Mouse (Mus musculus) lung, postnatal 25 days (tissue): ENCODE data around the gene Cpn2.

Experiments used
- DNase-seq: peaks from one replicate; pipeline ENCODE4 v3.0.0; 2022; ENCODE audit warnings: low spot score

The Cpn2 gene

DNA sequence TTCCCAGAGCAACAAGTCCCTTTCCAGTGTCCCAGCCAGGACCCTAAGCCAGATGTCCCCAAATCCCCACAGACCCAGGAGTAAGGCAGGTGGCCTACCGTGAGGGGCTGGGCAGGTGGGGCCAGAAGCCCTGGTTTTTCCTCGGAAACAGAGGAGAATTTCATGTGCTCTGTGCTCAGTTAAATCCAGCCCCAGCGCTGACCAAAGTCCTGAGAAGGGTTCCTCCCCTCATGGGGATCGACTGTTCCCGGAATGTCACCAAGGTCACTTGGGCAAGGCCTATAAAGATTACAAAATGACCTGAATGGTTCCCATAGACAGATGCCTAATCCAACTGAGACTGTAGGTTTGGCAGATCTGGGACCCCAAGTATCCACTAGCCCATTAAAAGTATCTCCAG lies at the start of gene Cpn2:
Cpn2 (minus strand) TSS at position 141 of the 400 bp plus-strand sequence.
- no peak for DNase-seq

DNA sequence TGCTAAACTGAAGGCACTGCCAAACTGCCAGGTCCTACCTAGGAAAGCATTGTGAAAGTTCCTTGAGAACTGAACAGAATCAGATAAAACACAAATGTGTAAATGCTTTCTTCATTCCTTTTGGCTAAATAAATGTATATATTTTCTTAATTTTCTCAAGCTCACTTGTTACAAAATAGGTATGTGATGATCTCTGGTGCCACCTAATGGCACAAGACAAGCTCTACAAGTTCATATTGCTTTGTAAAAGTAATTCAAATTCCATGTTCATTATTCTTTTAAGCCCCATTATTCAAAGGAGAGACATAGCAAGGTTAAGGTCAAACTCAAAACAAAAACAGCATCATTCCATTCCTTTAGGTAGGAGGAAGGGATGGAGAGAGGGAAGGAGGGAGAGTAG lies 46.9 kb upstream of the Cpn2 start:
- no peak for DNase-seq

- no peak for DNase-seq
These were observed 43.3 kb upstream of the Cpn2 start, which contains the start of gene Gp5 for GRCm38 (mm10) chr16:30310647-30311046. Gp5 (minus strand) TSS chr16:30310779.

- DNase-seq = no peak
These were observed 42.8 kb upstream of the Cpn2 start for GRCm38 (mm10) chr16:30310171-30310515.

GRCm38 (mm10) chr16:30309395-30310170 lies 42.3 kb upstream of the Cpn2 start:
- DNase-seq = no peak

DNA sequence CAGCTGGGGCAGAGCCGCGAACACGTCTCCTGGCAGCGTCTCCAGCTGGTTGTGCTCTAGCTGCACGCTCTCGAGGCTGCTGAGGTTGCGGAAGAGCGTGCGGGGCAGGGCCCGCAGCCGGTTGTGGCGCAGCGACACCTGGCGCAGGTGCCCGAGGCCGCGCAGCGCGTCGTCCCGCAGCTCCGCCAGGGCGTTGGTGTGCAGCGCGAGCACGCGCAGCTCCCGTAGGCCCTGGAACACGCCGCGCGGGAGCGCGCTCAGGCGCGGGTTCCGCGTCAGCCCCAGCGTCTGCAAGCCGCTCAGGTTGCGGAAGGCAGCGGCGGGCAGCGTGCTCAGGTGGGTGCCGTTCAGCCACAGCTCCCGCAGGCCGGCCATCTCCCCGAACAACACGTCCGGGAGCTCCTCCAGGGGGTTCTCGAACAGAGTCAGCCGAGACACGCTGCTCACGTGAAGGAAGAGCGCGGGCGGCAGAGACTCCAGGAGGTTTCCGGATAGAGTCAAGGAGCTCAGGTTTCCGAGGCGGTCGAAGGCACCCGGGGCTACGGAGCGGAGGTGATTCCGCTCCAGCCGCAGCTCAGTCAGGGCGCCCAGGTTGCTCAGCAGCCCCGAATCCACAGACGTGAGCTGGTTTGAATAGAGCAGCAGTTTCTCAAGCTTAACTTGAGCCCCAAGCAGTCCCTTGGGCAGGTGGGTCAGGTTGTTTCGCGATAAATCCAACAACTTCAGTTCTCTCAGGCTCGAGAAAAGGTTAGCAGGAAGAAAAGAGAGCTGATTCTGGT lies 41.5 kb upstream of the Cpn2 start:
- DNase-seq = peak; percentile 8

DNA sequence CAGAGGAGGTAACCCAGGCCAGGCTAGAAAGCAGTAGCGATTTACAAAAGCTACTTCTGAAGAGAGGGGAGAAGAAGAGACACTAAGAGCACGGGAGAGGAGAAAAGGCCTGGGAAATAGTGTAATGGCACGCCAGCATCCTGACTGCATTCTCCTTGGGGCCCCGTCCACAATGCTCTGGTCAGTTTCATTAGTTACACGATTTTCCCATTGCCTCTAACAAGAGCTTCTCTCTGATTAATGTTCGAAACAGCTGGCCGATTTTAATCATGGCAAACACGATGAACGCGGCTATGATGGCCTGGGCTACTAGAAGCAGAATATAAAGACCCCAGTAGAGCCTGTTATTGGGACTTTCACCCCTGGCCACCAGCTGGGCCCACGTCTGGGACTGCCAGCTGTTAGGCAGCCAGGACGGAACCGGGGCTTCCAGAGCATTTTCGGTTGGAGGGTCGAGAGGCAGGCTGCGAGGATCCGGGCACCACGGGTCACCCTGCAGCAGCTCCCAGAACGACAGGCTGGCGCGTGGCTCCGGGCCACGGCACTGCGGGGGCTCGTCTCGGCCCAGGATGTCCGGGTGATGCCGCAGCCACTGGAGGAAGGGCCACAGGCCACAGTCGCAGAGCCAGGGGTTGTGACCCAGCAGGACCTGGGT lies 40.8 kb upstream of the Cpn2 start:
- DNase-seq = peak; percentile 2

DNA sequence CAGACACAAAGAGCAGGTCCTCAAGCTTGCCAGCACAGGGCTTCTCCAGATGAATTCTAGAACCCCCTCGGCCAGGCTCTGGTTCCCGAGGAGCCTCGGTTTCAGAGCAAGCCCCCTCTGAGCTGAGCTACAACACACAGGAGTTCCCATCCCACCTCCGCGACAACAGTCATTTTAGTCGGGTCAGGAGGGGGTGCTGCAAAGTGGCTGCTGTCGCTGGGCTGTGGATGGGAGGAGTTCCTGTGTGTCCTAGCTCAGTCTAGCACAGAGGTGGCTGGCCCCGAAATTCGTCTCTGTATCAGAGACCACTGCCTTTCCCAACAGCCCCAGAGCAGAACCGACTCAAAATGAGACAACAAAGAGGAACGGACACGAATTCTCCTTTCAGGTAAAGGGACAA lies 40.0 kb upstream of the Cpn2 start:
- no peak for DNase-seq

DNA sequence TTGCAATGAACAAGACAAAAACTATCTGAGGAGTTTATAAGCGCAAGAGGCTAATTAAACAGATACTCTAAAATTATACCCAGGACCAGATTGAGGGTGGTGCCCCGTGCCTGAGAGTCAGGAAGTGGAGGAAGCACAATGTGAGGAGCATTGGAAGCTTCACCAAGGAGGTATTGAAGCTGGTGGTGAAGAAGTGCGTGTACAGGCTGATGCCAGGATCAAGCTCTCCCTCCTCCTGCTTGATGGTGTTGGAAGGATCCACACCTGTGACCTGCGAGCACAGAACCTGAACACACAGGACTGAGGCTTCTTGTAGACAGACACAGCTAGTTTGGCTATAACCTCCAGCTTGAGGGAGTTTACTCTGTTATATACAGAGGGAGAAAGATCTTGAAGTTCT lies 38.8 kb upstream of the Cpn2 start:
- DNase-seq = no peak

- peak; percentile 42 for DNase-seq
These were observed 36.9 kb upstream of the Cpn2 start for GRCm38 (mm10) chr16:30304236-30304635.

GRCm38 (mm10) chr16:30303411-30303810 lies 36.1 kb upstream of the Cpn2 start:
- DNase-seq = no peak

DNA sequence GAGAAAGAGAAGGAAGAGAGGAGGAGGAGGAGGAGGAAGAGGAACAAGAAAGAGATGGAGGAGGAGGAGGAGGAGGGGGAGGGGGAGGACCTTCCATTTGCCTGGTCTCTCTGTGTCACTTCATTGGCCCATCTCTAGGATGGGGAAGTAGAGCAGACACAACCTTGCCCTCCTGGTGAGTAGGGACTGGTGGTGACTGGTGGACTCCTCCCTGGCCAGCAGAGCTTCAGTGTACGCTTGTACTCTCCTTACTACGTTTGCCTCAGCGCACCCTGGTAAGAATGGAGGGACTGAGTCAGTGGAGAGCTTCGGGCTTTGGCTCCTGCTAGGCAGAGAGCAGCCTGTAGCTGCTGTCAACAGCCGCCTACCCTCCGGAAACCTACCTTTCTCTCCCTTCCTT lies 35.4 kb upstream of the Cpn2 start:
- DNase-seq = no peak

DNA sequence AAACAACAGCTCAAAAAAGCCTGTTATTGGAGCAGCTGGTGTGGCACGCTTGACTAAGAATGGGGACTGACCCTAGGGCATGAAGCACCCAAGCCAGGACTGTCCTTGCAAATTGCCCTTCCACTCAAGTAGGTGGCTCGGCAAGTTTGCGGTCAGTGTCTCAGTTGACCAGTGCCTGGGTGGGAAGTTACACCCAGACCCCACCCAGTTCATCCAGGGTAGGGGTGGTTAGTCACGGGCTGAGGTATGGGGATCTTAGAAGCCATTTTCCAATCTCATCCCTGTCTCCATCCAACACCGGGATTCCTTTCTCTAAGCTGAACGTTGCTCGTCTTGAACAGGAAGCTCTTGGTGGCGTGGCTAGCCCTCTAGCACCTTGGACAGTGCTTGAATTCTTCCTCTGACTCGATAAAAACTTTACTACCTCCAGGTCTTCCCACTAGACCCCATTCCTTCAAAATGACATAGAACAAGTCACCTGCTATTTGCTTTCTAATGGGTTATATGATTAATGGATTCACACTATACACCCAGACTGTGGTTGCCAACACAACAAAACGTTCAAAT lies 32.5 kb upstream of the Cpn2 start:
- no peak for DNase-seq

DNA sequence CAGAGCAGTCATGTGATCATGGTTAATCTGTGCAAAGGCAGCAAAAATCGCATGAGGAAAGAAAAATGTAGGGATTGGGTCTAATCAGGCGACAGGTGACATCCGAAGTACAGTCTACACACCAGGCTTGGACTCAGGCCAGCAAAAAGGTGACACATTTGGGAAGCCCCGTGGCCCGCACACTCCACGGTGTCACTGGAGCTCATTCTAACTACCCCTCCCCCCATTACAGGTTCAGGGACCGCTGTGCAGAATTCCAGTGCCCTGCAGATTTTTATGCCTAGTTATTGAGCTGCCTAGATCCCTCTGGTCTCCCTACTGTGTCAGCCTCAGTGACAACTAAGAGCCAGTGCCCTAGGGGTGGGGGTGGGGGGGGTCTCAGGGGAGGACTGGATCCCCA lies 30.2 kb upstream of the Cpn2 start:
- no peak for DNase-seq

DNA sequence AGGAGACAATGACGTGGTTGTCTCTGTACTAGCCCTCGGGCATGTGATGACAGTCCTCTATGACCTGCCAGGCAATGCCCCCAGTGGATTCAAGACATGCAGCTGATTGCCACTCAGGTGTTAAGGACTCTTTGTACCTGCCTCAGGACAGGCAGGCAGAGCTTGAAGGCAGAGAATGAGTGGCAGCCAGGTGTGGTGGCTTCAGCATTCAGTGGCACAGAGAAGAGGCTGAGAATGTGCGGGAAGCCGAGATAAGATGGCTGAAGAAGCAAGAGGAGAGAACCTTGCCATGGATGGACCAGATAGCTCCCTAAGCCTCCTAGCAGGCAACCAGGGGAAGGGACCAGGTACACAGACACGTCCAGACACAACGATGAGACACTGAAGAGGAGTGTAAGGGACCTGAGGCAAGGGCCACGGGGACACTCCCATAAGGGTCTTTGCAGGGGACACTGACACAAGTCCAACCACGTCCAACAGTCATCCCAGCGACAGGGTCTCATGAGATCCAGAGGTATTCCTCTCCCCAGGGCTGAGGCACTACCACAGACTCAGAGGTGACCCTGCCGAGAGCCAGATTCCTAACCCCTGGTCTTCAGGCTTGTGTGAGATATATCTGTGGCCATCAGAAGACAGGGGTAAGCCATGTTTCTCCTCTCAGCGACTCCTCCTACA lies 29.4 kb upstream of the Cpn2 start:
- DNase-seq = no peak

DNA sequence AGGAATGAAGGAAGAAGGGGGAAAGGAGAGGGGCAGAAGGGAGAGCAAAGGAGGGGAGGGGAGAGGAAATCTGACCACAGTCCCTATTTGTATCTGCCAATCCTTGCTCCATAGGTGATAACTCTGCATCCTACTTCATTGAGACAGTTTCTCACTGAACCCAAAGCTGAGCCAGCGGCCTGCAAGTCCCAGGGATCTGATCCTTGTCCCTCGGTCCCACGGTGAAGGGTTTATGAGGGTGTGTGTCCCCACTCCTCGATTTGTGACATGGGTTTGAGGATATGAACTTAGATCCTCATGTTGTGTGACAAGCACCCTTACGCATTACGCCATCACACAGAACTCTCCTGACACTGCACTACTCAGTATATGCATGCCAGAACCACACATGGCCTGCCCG lies 27.8 kb upstream of the Cpn2 start:
- no peak for DNase-seq

- DNase-seq = no peak
These were observed 23.1 kb upstream of the Cpn2 start for GRCm38 (mm10) chr16:30290436-30290835.

GRCm38 (mm10) chr16:30285701-30286100 lies 18.4 kb upstream of the Cpn2 start:
- no peak for DNase-seq

DNA sequence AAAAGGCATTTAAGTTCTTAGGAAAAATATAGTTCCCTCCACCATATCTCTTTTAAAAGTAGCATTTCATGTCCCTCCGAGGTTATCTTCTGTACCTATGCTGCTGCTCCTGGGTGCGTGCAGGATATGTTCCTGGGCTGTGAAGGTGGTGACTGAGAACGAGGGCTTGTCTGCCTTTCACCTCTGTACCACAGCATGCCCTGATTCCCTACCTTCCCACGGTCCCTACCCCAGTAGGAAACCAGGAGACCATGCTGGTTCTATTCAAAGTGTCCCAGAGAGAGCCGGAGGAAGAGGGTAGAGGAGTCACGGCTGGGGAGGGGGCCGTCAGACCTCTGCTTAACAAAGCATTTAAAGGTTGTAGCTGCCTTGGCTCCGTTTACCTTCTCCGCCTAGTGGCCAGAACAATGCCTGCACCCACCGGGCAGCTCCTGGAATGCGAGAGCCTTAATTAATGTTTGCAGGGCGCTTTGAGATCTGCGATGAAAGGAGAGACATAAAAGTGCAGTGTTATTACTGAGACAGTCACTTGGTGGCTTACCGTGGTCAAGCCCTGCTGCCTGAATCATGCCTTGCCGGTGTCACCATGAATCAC lies 16.5 kb upstream of the Cpn2 start:
- DNase-seq = no peak

DNA sequence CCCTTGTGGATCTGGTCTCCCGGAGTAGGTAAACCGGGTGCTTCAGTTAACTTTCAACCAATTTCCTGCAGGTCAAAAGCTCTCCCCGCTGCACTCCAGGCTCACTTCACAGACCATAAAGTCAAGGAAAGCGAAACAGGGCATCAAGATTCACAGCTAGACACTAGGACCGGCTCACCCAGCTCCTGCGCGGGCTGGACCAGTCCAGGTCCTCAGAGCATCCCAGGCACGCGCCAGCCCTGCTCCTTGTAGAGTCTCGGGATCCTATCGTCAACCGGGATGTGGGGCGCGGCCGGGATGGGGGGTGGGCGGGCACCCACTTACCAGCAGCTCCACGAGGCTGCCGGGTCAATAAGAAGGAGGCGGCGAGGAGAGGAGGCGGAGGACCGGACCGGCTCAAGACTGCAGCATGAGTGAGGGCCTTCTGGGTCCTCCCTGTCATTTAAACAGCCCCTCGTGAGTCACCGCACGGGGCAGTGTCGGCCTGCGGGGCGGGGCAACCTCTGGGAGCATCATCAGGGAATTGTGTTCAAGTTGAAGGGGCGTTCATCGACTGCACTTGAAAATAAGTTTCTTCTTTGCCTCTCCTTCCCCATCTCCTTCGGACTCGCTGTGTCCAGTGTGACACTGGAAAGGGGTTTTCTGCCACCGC lies 15.7 kb upstream of the Cpn2 start, which contains the start of gene Lrrc15:
Lrrc15 (minus strand) TSS at position 413 of the 652 bp plus-strand sequence.
- no peak for DNase-seq

- no peak for DNase-seq
These were observed 13.5 kb upstream of the Cpn2 start for GRCm38 (mm10) chr16:30280676-30281297.
